Mouse (Mus musculus): ENCODE data around the gene Cltc. TPM values are rescaled to one million over a fixed set of nuclear protein-coding genes. Genes with fewer than 3 reads are reported as not detected.

Gene Cltc
- polyA plus RNA-seq, 1 experiment from 2014 or later = 103 TPM

DNA sequence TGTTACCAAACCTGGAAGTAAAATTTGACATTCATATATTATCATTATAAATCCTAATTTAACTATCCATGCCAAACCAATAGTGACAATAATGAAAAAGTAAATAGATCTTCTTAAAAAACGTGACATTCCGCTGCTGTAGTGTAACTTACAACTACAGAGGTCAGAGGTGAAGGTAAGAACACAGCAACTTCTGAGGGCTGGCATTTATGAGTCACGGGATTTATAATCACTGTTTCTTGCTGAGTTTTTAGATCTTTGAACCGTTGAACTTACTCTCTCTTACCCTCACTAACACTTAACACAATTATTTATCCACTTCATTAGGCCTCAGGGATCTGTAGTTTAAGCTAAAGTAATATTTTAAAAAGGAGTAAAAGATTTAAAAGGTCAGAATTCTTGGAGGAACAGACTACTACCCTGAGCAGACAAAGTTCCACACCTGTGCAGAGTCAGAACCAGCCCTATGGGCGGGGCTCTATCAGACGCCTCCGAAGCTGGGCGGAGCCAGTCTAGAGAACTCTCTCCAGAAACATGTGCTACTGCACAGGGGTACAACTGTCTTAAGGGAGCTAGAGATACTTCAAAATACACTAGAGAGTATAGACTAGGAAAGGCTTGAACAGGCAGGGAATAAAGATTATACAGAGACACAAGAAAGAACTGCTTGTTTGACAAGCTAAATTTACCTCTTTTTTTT, 19.9 kb downstream of the Cltc start:
- WGBS = 78% methylated on average over 8 of the region's 8 CpGs
- Histone ChIP-seq H3K4me3 (no peak overlapping the region), H3K4me2 (no peak overlapping the region), H3K9ac (no peak overlapping the region), H3K27ac (0 out of 2 replicates have a peak overlapping the region, but pooled peaks have one; percentile 31), H3K36me3 (peaks cover 7% of the 10 kb centered on the region; the same call in 1 of the 2 replicates), H3K9me3 (replicated peaks) (no peaks in the 10 kb centered on the region), H3K4me1 (replicated peaks) (peaks cover 19% of the 10 kb centered on the region; the same call in 1 of the 2 replicates), H3K27me3 (no peaks in the 10 kb centered on the region)
- ATAC-seq (replicated peaks; ENCODE audit: insufficient number of reproducible peaks, insufficient read depth, low FRiP score, low read depth) = no peak

DNA sequence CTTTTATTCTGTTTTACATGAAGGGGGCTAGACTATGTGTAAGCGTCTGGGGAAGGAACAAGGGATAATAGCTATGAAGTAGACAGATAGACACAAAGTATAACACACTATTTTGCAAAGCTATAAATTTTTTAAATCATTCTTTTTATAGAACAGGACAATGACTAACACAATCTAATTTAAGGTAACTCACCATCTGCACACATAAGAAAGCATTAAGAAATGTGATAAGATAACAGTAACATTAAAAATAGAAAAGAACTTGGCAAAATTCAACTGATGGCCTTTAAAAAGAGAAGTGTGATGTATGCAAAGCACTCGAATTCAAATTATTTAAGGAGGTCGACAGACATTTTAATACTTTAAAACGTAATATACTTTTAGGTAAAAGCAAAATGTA, 22.4 kb downstream of the Cltc start:
- Histone ChIP-seq H3K27me3 (no peaks in the 10 kb centered on the region), H3K9me3 (replicated peaks) (no peaks in the 10 kb centered on the region), H3K4me3 (no peak overlapping the region), H3K27ac (peak overlapping the region; percentile 61), H3K9ac (no peak overlapping the region), H3K4me1 (replicated peaks) (peaks cover 22% of the 10 kb centered on the region; the same call in 1 of the 2 replicates), H3K36me3 (peaks cover 11% of the 10 kb centered on the region; the same call in 1 of the 2 replicates), H3K4me2 (no peak overlapping the region)
- no peak for ATAC-seq (replicated peaks; ENCODE audit: insufficient number of reproducible peaks, insufficient read depth, low FRiP score, low read depth)
- WGBS = 72% methylated on average over 4 of the region's 4 CpGs

DNA sequence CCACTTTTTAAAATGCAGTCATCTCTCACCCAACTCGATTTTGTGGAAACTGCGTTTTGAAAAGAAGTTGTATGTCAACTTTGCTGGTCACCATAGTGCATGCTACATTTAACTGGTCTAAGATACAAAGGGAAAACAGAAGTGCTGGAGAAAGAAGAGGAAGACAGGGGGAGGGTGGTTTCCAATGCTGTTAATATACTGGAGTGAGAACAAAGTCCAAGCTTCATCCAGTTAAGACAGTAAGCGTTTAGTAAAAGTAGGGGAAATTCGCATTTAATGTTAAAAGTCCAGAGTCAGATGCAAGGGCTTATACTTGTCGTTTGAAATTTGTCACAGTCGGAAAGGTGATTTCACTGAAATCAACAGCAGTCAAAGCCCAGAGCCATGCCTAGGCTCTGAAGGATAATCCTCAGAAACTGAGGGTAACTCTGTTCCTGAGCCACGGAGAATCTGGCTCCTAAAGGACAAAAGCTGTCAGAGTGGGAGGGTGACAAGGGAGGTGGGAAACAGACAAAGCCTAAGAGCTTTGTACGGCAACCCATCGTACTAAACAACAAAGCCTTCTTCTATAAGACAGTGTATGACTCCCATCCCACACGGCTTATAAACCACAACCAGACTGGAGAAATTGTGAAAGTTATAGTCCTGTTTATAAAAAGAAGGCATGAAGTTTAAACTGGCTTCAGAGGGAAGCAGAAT, 23.0 kb downstream of the Cltc start:
- no peaks in the 10 kb centered on the region for H3K9me3 ChIP-seq (replicated peaks)
- H3K4me1 ChIP-seq (replicated peaks) = peaks cover 22% of the 10 kb centered on the region; the same call in 1 of the 2 replicates
- H3K4me2 ChIP-seq = no peak overlapping the region
- 66% methylated on average over 10 of the region's 10 CpGs for WGBS
- peaks cover 11% of the 10 kb centered on the region; the same call in 1 of the 2 replicates for H3K36me3 ChIP-seq
- H3K9ac ChIP-seq = peak overlapping the region; percentile 28; the same call in 1 of the 2 replicates
- peak overlapping the region; percentile 61 for H3K27ac ChIP-seq
- H3K27me3 ChIP-seq = no peaks in the 10 kb centered on the region
- ATAC-seq (replicated peaks; ENCODE audit: insufficient number of reproducible peaks, insufficient read depth, low FRiP score, low read depth) = no peak
- H3K4me3 ChIP-seq = no peak overlapping the region

DNA sequence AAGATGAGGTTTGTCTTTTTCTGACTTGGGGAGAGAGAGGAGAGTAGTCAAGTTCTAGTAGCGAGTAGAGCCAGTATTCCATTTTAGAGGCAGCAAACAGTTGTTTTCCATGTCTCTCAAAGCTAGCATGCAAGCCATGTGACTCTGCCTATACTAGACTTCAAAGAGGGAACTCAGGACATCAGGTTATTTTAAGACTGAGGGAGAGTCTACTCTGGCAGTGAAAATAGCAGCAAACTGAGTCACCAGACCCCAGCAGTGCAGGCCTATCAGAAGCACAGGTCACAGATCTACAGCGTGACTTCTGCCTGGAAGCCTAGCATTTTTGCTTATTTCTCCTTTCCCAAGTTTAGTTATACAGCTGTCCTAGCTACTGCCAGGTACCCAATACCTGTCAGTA, 25.9 kb downstream of the Cltc start:
- Histone ChIP-seq H3K4me3 (no peak overlapping the region), H3K4me1 (replicated peaks) (peaks cover 20% of the 10 kb centered on the region; the same call in 1 of the 2 replicates), H3K9me3 (replicated peaks) (no peaks in the 10 kb centered on the region), H3K27me3 (no peaks in the 10 kb centered on the region), H3K36me3 (peaks cover 32% of the 10 kb centered on the region), H3K4me2 (peak overlapping the region; percentile 6; the same call in 1 of the 2 replicates), H3K27ac (peak overlapping the region; percentile 88), H3K9ac (no peak overlapping the region)
- peak; percentile 94 for ATAC-seq (replicated peaks; ENCODE audit: insufficient number of reproducible peaks, insufficient read depth, low FRiP score, low read depth)
- 36% methylated on average over 2 of the region's 2 CpGs for WGBS

DNA sequence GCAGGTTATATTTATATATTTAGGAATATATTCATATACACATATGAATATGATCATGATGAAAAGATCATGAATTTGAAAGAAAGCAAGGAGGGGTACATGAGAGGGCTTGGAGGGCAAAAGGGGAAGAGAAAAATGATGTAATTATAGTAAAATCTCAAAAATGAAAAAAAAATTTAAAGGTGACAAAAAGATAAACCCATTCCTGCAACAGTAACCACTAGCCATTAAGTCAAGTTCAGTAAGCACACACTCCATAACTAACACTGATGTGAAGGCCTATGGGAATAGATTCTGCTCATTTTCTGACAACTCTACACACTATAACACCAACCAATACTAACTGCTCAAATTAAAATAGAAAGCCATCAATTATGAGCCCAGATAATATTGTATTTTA, 31.8 kb downstream of the Cltc start:
- ATAC-seq (replicated peaks; ENCODE audit: insufficient number of reproducible peaks, insufficient read depth, low FRiP score, low read depth) = no peak
- no peaks in the 10 kb centered on the region for H3K27me3 ChIP-seq
- H3K4me3 ChIP-seq = no peak overlapping the region
- H3K9ac ChIP-seq = no peak overlapping the region
- H3K4me2 ChIP-seq = no peak overlapping the region
- H3K4me1 ChIP-seq (replicated peaks) = peaks cover under 1% of the 10 kb centered on the region; the same call in 1 of the 2 replicates
- no peaks in the 10 kb centered on the region for H3K9me3 ChIP-seq (replicated peaks)
- H3K36me3 ChIP-seq = peaks cover 61% of the 10 kb centered on the region
- no peak overlapping the region for H3K27ac ChIP-seq

- peaks cover 65% of the 10 kb centered on the region for H3K36me3 ChIP-seq
- no peak overlapping the region for H3K4me2 ChIP-seq
- H3K27me3 ChIP-seq = no peaks in the 10 kb centered on the region
- no peaks in the 10 kb centered on the region for H3K4me1 ChIP-seq (replicated peaks)
- 75% methylated on average over 7 of the region's 7 CpGs for WGBS
- H3K9me3 ChIP-seq (replicated peaks) = no peaks in the 10 kb centered on the region
- no peak overlapping the region for H3K4me3 ChIP-seq
- no peak for ATAC-seq (replicated peaks; ENCODE audit: insufficient number of reproducible peaks, insufficient read depth, low FRiP score, low read depth)
- H3K27ac ChIP-seq = no peak overlapping the region
- H3K9ac ChIP-seq = no peak overlapping the region
Observed at GRCm38 (mm10) chr11:86724982-86725381, 32.4 kb downstream of the Cltc start.

GRCm38 (mm10) chr11:86724004-86724403, 33.4 kb downstream of the Cltc start:
- no peak for ATAC-seq (replicated peaks; ENCODE audit: insufficient number of reproducible peaks, insufficient read depth, low FRiP score, low read depth)
- Histone ChIP-seq H3K4me3 (no peak overlapping the region), H3K4me1 (replicated peaks) (no peaks in the 10 kb centered on the region), H3K4me2 (no peak overlapping the region), H3K27ac (no peak overlapping the region), H3K9me3 (replicated peaks) (no peaks in the 10 kb centered on the region), H3K9ac (no peak overlapping the region), H3K36me3 (peaks cover 71% of the 10 kb centered on the region), H3K27me3 (no peaks in the 10 kb centered on the region)
- 87% methylated on average over 3 of the region's 3 CpGs for WGBS

GRCm38 (mm10) chr11:86719390-86719789, 38.0 kb downstream of the Cltc start:
- Histone ChIP-seq H3K9me3 (replicated peaks) (no peaks in the 10 kb centered on the region), H3K4me3 (no peak overlapping the region), H3K27ac (no peak overlapping the region), H3K4me1 (replicated peaks) (no peaks in the 10 kb centered on the region), H3K4me2 (no peak overlapping the region), H3K9ac (no peak overlapping the region), H3K27me3 (no peaks in the 10 kb centered on the region), H3K36me3 (peaks cover 68% of the 10 kb centered on the region)
- ATAC-seq (replicated peaks; ENCODE audit: insufficient number of reproducible peaks, insufficient read depth, low FRiP score, low read depth) = no peak
- 85% methylated on average over 8 of the region's 8 CpGs for WGBS

DNA sequence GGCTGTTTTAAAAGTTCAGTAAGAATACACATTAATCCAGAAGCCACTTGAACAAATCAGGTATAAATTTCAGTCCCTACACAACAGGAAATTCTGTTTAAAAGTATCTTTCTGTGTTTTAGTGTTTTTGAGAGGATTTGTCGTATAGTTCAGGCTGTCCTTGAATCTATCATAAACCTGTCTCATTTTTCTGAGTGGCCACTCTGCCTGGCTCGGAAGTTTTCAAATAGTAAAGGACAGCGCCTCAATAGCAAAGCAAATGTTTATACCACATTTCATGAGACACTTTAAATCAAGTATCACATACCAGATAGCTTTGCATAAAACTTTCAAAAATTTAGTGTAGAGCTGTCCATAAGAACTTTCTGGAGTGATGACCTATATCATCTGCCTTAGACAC, 39.0 kb downstream of the Cltc start:
- Histone ChIP-seq H3K27me3 (no peaks in the 10 kb centered on the region), H3K27ac (no peak overlapping the region), H3K4me1 (replicated peaks) (no peaks in the 10 kb centered on the region), H3K36me3 (peaks cover 64% of the 10 kb centered on the region), H3K9me3 (replicated peaks) (no peaks in the 10 kb centered on the region), H3K4me3 (no peak overlapping the region), H3K9ac (no peak overlapping the region), H3K4me2 (no peak overlapping the region)
- WGBS = 92% methylated on average over 3 of the region's 3 CpGs
- ATAC-seq (replicated peaks; ENCODE audit: insufficient number of reproducible peaks, insufficient read depth, low FRiP score, low read depth) = no peak

DNA sequence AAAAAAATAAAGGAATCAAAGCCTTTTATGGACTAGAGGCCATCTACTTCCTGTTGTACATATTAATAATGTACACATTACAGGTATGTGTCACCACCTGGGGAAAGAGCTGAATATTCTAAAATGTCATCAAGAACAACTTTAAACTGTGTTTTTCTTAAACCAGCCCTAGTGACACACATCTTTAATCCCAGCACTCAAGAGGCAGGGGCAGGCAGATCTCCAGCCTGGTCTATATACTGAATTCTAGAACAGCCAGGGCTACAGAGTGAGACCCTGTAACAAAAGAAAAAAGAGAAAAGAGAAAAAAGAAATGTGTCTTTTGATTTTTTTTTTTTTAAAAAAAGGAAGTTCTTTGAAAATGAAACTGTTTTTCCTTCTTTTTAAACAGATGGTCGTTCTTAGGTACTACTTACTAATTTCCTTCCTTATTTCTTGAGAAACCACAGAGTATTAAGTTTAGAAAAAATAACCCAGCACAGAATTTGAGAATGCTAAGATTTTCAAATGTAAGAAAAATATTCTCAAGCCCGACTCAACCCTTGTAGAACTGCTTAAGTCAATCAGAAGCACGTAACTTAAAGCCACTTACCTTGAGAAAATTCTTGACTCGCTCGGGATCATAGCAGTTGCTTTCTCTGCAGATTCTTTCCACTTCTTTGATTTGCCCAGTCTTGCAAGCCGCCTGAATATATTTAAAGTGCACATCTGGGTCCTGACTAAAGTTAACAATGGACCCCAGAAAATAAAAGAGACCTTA, 39.9 kb downstream of the Cltc start:
- WGBS = 81% methylated on average over 6 of the region's 6 CpGs
- ATAC-seq (replicated peaks; ENCODE audit: insufficient number of reproducible peaks, insufficient read depth, low FRiP score, low read depth) = no peak
- no peak overlapping the region for H3K4me3 ChIP-seq

GRCm38 (mm10) chr11:86714606-86715005, 42.8 kb downstream of the Cltc start:
- Histone ChIP-seq H3K4me3 (no peak overlapping the region), H3K4me2 (no peak overlapping the region), H3K36me3 (peaks cover 65% of the 10 kb centered on the region), H3K9ac (no peak overlapping the region), H3K9me3 (replicated peaks) (no peaks in the 10 kb centered on the region), H3K27ac (peak overlapping the region; percentile 35; the same call in 1 of the 2 replicates), H3K27me3 (no peaks in the 10 kb centered on the region), H3K4me1 (replicated peaks) (no peaks in the 10 kb centered on the region)
- no peak for ATAC-seq (replicated peaks; ENCODE audit: insufficient number of reproducible peaks, insufficient read depth, low FRiP score, low read depth)

More for the DNA sequence above, 39.9 kb downstream of the Cltc start:
- no peaks in the 10 kb centered on the region for H3K9me3 ChIP-seq (replicated peaks)
- no peak overlapping the region for H3K9ac ChIP-seq
- no peaks in the 10 kb centered on the region for H3K4me1 ChIP-seq (replicated peaks)
- H3K36me3 ChIP-seq = peaks cover 60% of the 10 kb centered on the region
- no peaks in the 10 kb centered on the region for H3K27me3 ChIP-seq
- no peak overlapping the region for H3K27ac ChIP-seq
- no peak overlapping the region for H3K4me2 ChIP-seq

All from heart, embryonic 15.5 days (tissue).